Mouse (Mus musculus) stomach, embryonic 14.5 days (tissue): Measurements from ENCODE around the gene Astn2. TPM values are rescaled to one million over a fixed set of nuclear protein-coding genes. Genes with fewer than 3 reads are reported as not detected.

Experiments
- ATAC-seq: fragments of 200-750 bp; cut with Nextera tagmentation; 2 replicates; pipeline ENCODE4 v1.8.0; 2017; ENCODE audit warnings: low read depth, moderate TSS enrichment; ENCODE audit not compliant: insufficient number of reproducible peaks, insufficient read depth, low FRiP score
- H3K27ac ChIP-seq: fragments of 300-500 bp; sonication (generic); 2 replicates; pipeline ENCODE4 v1.5.1; 2014; ENCODE audit warnings: mild to moderate bottlenecking, low read length, moderate library complexity, mixed read lengths
- H3K27me3 ChIP-seq: fragments of 300-500 bp; sonication (generic); 2 replicates; pipeline ENCODE4 v1.6.1; 2014; ENCODE audit warnings: low read length, control low read depth, mixed read lengths; ENCODE audit not compliant: control insufficient read depth, insufficient read depth
- H3K36me3 ChIP-seq: fragments of 300-500 bp; sonication (generic); 2 replicates; pipeline ENCODE4 v1.6.1; 2014; ENCODE audit warnings: mild to moderate bottlenecking, control low read depth, low read length, moderate library complexity, mixed read lengths; ENCODE audit not compliant: control insufficient read depth, insufficient read depth
- H3K4me1 ChIP-seq: fragments of 300-500 bp; sonication (generic); 2 replicates; pipeline ENCODE4 v1.6.1; 2014; ENCODE audit warnings: low read length, control low read depth, mixed read lengths; ENCODE audit not compliant: control insufficient read depth, insufficient read depth
- H3K4me2 ChIP-seq: fragments of 300-500 bp; sonication (generic); replicated peaks from 2 replicates; pipeline ENCODE4 v1.6.1; 2014; ENCODE audit warnings: low read depth, low read length, control low read depth
- H3K4me3 ChIP-seq: fragments of 300-500 bp; sonication (generic); 2 replicates; pipeline ENCODE4 v1.5.1; 2014; ENCODE audit warnings: low read depth, low read length, control low read depth
- H3K9ac ChIP-seq: fragments of 300-500 bp; sonication (generic); replicated peaks from 2 replicates; pipeline ENCODE4 v1.6.1; 2014; ENCODE audit warnings: low read depth, mild to moderate bottlenecking, control low read depth, low read length, moderate library complexity, mixed read lengths
- H3K9me3 ChIP-seq: fragments of 300-500 bp; sonication (generic); 2 replicates; pipeline ENCODE4 v1.6.1; 2016; ENCODE audit warnings: low read depth, low read length, control low read depth; ENCODE audit not compliant: control insufficient read depth
- WGBS: fragments of 180-500 bp; shearing (Covaris S2); extraction: QIAGEN DNeasy Blood & Tissue Kit; methylation state at CpG from one replicate; pipeline ENCODE4 v1.1.7; 2014; 5-methylcytosine and 5-hydroxymethylcytosine counted together
- polyA plus RNA-seq: library from polyadenylated mRNA; unstranded; fragments of >200 nt; fragmentation: Nextera tagmentation; extraction: Ambion mirVana; gene quantifications from 2 replicates; pipeline ENCODE4 v1.2.1, GENCODE M21; 2014

Astn2 gene
- polyA plus RNA-seq, 1 experiment from 2014 or later = 0.64 TPM

DNA sequence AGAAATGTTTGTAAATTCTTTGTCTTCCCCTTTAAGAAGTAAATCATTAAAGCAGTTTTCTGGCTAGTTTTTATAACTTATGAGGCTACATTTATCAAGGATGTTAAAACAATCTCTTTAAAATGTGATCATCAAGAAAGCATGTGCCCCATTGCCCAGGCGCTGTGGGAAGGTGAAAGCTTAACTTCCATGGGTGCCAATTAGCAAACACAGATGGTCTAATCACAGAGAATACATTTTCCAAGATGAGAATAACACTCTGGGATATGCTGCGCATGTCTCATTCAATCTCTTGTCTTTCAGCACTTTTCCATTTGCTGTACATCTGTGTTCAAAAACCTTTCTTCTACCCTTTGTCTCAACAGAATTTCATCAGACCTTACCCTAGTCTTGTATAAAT lies 688.3 kb downstream of the Astn2 start:
- Histone ChIP-seq H3K4me2 (no peak overlapping the region), H3K9me3 (no peaks in the 10 kb centered on the region), H3K27me3 (no peaks in the 10 kb centered on the region), H3K9ac (no peak overlapping the region), H3K4me1 (no peaks in the 10 kb centered on the region), H3K36me3 (no peaks in the 10 kb centered on the region), H3K4me3 (no peak overlapping the region), H3K27ac (no peak overlapping the region)
- no peak for ATAC-seq
- 85% methylated on average over 2 of the region's 2 CpGs for WGBS

DNA sequence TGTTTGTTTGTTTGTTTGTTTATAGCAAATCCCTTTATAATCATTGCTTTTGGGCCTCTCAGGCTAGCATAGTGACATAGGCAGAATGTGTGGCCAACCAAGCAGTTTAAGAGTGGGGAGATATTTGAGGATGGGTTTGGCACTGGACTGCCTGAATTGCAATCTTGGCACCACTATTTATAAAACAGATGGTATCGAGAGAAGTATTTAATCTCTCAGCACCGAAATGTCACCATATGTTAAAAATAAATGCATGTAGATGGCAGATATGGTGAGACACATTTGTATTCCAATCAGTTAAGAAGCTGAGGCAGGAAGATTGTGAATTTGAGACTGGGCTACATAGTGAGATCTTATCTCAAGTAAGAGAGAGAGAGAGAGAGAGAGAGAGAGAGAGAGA lies 692.7 kb downstream of the Astn2 start:
- no peaks in the 10 kb centered on the region for H3K27me3 ChIP-seq
- no peak overlapping the region for H3K9ac ChIP-seq
- no peak overlapping the region for H3K4me2 ChIP-seq
- H3K36me3 ChIP-seq = no peaks in the 10 kb centered on the region
- no peaks in the 10 kb centered on the region for H3K9me3 ChIP-seq
- H3K4me1 ChIP-seq = no peaks in the 10 kb centered on the region
- H3K27ac ChIP-seq = no peak overlapping the region
- 87% methylated on average over 2 of the region's 2 CpGs for WGBS
- no peak overlapping the region for H3K4me3 ChIP-seq
- no peak for ATAC-seq

DNA sequence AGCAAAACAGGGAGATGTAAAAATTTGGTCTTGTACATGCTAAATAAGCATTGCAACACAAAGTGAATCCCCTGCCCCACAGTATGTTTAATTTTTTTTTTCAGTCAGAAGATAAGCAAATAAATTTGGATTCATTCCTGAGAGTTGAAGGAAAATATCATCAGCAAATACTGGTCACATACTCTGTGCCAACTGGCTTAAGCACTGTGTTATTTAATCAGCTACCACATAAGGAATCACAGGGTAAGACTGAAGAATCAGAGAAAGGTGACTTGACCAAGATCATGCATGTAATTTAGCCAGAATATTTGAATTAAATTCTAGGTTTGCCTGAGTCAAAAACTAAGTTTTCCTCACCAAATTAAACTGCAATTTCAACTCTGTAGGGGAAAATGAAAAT lies 693.8 kb downstream of the Astn2 start:
- no peaks in the 10 kb centered on the region for H3K36me3 ChIP-seq
- no peak overlapping the region for H3K27ac ChIP-seq
- no peak overlapping the region for H3K9ac ChIP-seq
- no peak overlapping the region for H3K4me3 ChIP-seq
- no peak for ATAC-seq
- H3K4me2 ChIP-seq = no peak overlapping the region
- H3K27me3 ChIP-seq = no peaks in the 10 kb centered on the region
- no peaks in the 10 kb centered on the region for H3K4me1 ChIP-seq
- H3K9me3 ChIP-seq = no peaks in the 10 kb centered on the region

DNA sequence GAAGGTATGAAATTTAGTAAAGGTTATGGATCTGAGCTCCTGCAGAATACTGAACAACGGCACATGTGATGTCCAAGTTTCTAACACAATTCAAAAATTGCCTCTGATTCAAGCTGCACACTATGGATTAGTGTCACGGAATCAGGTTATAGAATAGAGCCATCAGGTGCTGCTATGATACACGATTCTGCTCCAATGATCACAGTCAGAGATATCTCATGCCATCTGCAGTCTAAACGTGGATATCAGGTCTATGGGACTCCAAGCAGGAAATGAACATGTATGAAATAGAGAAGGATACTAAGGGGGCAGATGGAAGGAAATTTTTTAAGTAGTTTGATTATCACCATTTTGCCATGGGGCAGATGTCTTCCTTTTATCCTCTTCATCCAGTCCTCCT lies 702.6 kb downstream of the Astn2 start:
- Histone ChIP-seq H3K9ac (no peak overlapping the region), H3K9me3 (no peaks in the 10 kb centered on the region), H3K27me3 (no peaks in the 10 kb centered on the region), H3K4me1 (no peaks in the 10 kb centered on the region), H3K4me3 (no peak overlapping the region), H3K4me2 (no peak overlapping the region), H3K36me3 (no peaks in the 10 kb centered on the region), H3K27ac (no peak overlapping the region)
- no peak for ATAC-seq
- WGBS = 64% methylated on average over 4 of the region's 4 CpGs

DNA sequence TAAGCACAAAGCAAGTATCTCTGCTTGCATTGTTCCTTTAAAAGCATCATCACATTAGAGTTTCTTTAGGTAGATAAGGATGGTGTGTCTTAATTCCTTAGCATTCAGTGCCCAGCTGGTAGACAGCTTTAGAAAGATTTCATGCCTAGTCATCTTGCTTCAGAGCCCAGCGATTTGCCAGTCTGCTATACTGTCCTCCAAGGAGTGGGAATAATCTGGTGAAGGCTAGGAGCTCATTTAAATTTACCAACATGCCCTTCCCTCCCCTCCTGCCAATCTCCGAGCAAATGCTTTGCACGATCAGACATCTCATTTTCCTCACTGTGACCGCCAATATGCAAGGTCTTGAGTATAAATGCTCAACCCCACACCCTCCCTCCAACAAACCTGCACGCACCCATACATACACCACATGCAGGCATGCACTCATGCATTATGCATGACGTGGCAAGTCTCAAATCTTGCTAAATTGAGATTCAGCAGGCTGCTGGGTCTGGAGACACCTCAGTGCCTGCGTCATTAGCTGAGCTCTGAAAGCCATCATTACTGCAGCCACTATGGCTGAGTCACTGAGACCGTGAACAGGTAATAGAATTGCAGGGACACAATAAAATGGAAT lies 704.6 kb downstream of the Astn2 start:
- Histone ChIP-seq H3K4me1 (no peaks in the 10 kb centered on the region), H3K4me2 (no peak overlapping the region), H3K4me3 (no peak overlapping the region), H3K27me3 (no peaks in the 10 kb centered on the region), H3K9ac (no peak overlapping the region), H3K9me3 (no peaks in the 10 kb centered on the region), H3K27ac (no peak overlapping the region), H3K36me3 (no peaks in the 10 kb centered on the region)
- no peak for ATAC-seq
- 56% methylated on average over 8 of the region's 8 CpGs for WGBS

DNA sequence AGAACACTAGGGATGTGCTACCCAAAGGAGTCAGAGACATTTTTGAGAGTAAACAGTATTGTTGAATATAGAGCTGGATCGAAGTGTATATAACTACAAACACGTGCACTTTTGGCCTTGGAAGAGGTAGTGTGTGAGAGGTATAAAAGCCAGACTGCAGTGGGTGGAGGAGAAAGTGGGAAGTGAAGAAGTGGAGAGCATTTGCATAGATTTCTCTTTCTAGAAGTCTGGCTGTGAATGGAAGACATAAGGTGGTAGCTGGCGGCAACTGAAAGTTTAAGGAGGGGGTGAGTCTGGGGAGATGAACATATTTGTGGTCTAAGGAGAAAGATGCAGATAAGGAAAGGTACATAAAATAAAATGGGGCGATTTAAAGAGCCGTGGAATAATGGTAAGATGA lies 709.2 kb downstream of the Astn2 start:
- no peak for ATAC-seq
- no peak overlapping the region for H3K27ac ChIP-seq
- H3K27me3 ChIP-seq = no peaks in the 10 kb centered on the region
- no peak overlapping the region for H3K4me3 ChIP-seq
- no peak overlapping the region for H3K9ac ChIP-seq
- no peaks in the 10 kb centered on the region for H3K9me3 ChIP-seq
- 89% methylated on average over 5 of the region's 5 CpGs for WGBS
- H3K36me3 ChIP-seq = no peaks in the 10 kb centered on the region
- H3K4me1 ChIP-seq = no peaks in the 10 kb centered on the region
- H3K4me2 ChIP-seq = no peak overlapping the region

DNA sequence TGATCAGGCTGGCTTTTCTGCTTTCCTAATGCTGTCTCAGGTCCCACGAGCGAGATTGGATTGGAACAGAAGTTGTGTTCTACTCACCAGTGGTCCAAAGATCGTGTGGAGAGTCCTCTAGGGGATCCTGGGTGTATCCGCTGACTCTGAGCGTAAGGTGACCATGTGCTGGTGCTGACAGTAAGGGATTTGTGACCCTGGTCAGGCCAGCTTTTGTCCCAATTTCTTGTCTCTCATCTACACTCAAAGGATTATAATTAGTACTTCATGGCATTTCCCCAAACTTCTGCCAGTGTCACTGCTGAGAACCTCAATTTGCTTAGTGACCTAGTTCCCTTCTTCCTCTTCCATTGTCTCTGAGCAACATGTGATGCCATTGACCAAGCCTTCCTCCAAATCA lies 710.4 kb downstream of the Astn2 start:
- Histone ChIP-seq H3K27ac (no peak overlapping the region), H3K9me3 (no peaks in the 10 kb centered on the region), H3K9ac (no peak overlapping the region), H3K4me1 (no peaks in the 10 kb centered on the region), H3K4me2 (no peak overlapping the region), H3K27me3 (no peaks in the 10 kb centered on the region), H3K4me3 (no peak overlapping the region), H3K36me3 (no peaks in the 10 kb centered on the region)
- WGBS = 86% methylated on average over 5 of the region's 5 CpGs
- no peak for ATAC-seq

DNA sequence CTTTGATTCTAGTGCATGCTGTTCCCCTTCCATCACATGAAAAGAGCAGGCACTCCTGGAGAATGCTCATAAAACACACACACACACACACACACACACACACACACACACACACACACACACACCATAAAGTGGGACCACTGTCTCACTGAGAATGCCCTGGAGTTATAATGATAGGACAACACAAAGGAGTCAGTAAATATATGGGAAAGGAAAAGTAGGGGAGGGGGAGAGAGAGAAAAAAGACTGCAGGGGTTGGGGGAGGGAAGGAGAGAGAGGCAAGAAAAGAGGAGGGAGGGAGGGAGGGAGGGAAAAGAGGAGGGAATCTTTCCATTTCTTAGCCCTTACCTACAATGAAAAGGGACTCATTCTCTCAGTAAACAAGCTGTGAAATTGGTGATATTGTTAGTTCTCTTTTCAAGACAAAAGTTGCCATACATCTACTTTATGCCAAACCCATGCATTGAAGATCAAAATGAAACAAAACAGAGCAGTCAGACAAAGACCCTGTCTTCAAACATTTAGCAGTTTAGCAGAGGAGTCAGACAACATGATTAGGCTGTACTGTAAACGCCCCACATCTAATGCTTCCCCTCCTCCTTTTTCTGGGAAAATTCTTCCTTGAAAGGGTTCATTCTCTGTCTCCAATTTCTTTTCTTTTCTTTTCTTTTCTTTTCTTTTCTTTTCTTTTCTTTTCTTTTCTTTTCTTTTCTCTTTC lies 717.2 kb downstream of the Astn2 start:
- ATAC-seq = no peak
- no peak overlapping the region for H3K4me3 ChIP-seq
- H3K27ac ChIP-seq = no peak overlapping the region
- H3K4me1 ChIP-seq = no peaks in the 10 kb centered on the region
- WGBS = 32% methylated on average over 1 of the region's 1 CpGs
- H3K4me2 ChIP-seq = no peak overlapping the region
- no peaks in the 10 kb centered on the region for H3K36me3 ChIP-seq
- H3K9me3 ChIP-seq = no peaks in the 10 kb centered on the region
- no peaks in the 10 kb centered on the region for H3K27me3 ChIP-seq
- H3K9ac ChIP-seq = no peak overlapping the region
